Mouse (Mus musculus) liver, embryonic 14.5 days (tissue): Measurements from ENCODE around the gene Slc7a8. TPM values are rescaled to one million over a fixed set of nuclear protein-coding genes. Genes with fewer than 3 reads are reported as not detected.

Source experiments
- ATAC-seq: fragments of 200-750 bp; cut with Nextera tagmentation; 2 replicates; pipeline ENCODE4 v1.8.0; 2017; ENCODE audit warnings: moderate number of reproducible peaks, mild to moderate bottlenecking, moderate library complexity; ENCODE audit not compliant: insufficient read depth
- DNase-seq, 3 experiments: peaks; one replicate each; pipeline ENCODE4 v3.0.0-alpha.2; 2012 to 2013; ENCODE audit warnings: low read depth in 3 of 3, low spot score in 3 of 3
- H3K27ac ChIP-seq: fragments of 300-500 bp; sonication (generic); 2 replicates; pipeline ENCODE4 v1.5.1; 2014; ENCODE audit warnings: moderate library complexity, mild to moderate bottlenecking, control low read depth, inconsistent platforms
- H3K27me3 ChIP-seq: fragments of 300-500 bp; sonication (generic); 2 replicates; pipeline ENCODE4 v1.6.1; 2014; ENCODE audit warnings: mild to moderate bottlenecking, low read length, moderate library complexity; ENCODE audit not compliant: control insufficient read depth, insufficient read depth
- H3K36me3 ChIP-seq: fragments of 300-500 bp; sonication (generic); replicated peaks from 2 replicates; pipeline ENCODE4 v1.6.1; 2014; ENCODE audit warnings: low read depth; ENCODE audit not compliant: control insufficient read depth, insufficient read depth
- H3K4me1 ChIP-seq, 2 experiments: fragments of 200-500 bp in 1 of 2; fragments of 300-500 bp in 1 of 2; sonication (generic) in 1 of 2; replicated peaks; 2 replicates each; pipeline ENCODE4 v1.6.1; 2012 to 2014; ENCODE audit warnings: antibody characterized with exemption in 1 of 2, inconsistent platforms in 1 of 2, low read length in 1 of 2; ENCODE audit not compliant: control insufficient read depth in 2 of 2, insufficient read depth in 2 of 2
- H3K4me2 ChIP-seq: fragments of 300-500 bp; sonication (generic); 2 replicates; pipeline ENCODE4 v1.6.1; 2014; ENCODE audit warnings: low read depth, mild to moderate bottlenecking, control low read depth, moderate library complexity
- H3K4me3 ChIP-seq, 2 experiments: fragments of 200-500 bp in 1 of 2; fragments of 300-500 bp in 1 of 2; sonication (generic) in 1 of 2; 2 replicates each; pipeline ENCODE4 v1.5.1; 2012 to 2014; ENCODE audit warnings: low read depth in 2 of 2, low read length in 2 of 2, mild to moderate bottlenecking in 2 of 2, control low read depth in 1 of 2, inconsistent platforms in 1 of 2, moderate library complexity in 1 of 2; ENCODE audit not compliant: insufficient read depth in 1 of 2
- H3K9ac ChIP-seq: fragments of 300-500 bp; sonication (generic); replicated peaks from 2 replicates; pipeline ENCODE4 v1.6.1; 2014; ENCODE audit warnings: mild to moderate bottlenecking, control low read depth, moderate library complexity
- H3K9me3 ChIP-seq: fragments of 300-500 bp; sonication (generic); 2 replicates; pipeline ENCODE4 v1.6.1; 2016; ENCODE audit warnings: low read length, mixed read lengths; ENCODE audit not compliant: control insufficient read depth
- CTCF ChIP-seq: IDR thresholded peaks from 2 replicates; pipeline ENCODE4 v1.5.1; 2016; ENCODE audit warnings: antibody characterized with exemption, low read depth, control low read depth
- EP300 ChIP-seq: IDR thresholded peaks from 2 replicates; pipeline ENCODE4 v1.6.1; 2016; ENCODE audit warnings: antibody characterized with exemption, low read depth
- WGBS: fragments of 180-500 bp; shearing (Covaris S2); extraction: QIAGEN DNeasy Blood & Tissue Kit; methylation state at CpG from one replicate; pipeline ENCODE4 v1.1.7; 2014; ENCODE audit not compliant: insufficient replicate concordance; 5-methylcytosine and 5-hydroxymethylcytosine counted together
- polyA plus RNA-seq, 2 experiments: library from polyadenylated mRNA; depleted of rRNA in 1 of 2; stranded (reverse) in 1 of 2; unstranded in 1 of 2; fragments of >200 nt; fragmentation: Nextera tagmentation in 1 of 2; extraction: Ambion mirVana in 1 of 2; gene quantifications; 2 replicates each; pipeline versions ENCODE4 v1.2.1 to v1.2.3; 2012 to 2014

The Slc7a8 gene
- polyA plus RNA-seq, 2 experiments = 3.3 to 3.7 TPM

DNA sequence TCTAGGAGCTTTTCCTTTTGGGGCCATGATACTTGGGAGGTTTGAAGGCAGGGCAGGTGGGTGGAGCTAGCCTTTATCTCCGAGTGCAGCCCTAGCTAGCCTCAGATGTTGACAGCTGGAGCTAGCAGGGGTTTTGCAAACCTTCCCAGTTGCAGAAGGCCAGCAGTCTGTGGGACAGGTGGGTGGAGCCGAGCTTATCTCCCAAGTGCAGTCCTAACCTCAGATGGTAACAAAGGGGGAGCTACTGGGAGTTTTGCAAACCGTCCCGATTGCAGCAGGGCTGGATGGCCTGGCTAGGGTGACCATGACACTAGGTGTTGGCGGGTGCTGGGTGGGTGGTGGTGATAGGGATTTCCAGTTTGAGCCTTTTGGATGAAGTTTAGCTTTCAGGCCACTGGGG lies 75.9 kb downstream of the Slc7a8 start:
- Histone ChIP-seq H3K4me2 (peak overlapping the region; percentile 36), H3K27me3 (peaks cover 35% of the 10 kb centered on the region), H3K9ac (no peak overlapping the region), H3K4me1 (peaks cover 21 to 22% of the 10 kb centered on the region in 2 experiments), H3K36me3 (no peaks in the 10 kb centered on the region), H3K4me3 (no peak overlapping the region), H3K27ac (no peak overlapping the region), H3K9me3 (no peaks in the 10 kb centered on the region)
- WGBS = 0% methylated on average over 5 of the region's 5 CpGs
- peak; percentile 89 to 96 (median 94) for DNase-seq
- ATAC-seq = peak; percentile 95
- TF ChIP-seq EP300 (peak; percentile 89), CTCF (peak; percentile 31)

DNA sequence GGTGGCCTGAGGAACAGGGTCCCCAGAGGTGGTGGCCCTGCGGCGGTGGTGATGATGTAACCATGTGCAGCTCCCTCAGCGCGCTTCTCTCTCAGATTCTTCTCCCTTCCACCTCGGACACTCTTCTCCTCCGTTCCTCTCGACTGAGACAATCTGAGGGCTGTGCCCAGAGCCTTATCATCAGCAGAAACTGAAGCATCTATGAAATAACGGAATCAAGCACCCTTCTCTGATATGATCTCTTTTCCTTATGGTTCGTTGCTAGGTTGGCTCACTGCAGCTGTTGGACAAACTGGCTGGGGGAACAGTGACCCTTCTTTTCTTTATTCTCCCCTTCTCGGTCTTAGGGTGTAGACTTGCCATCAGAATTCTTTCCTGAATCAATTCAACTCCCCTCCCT lies 78.5 kb downstream of the Slc7a8 start:
- no peak overlapping the region for H3K9ac ChIP-seq
- H3K27me3 ChIP-seq = peaks cover 31% of the 10 kb centered on the region
- no peak for DNase-seq
- peaks cover 21 to 22% of the 10 kb centered on the region in 2 experiments for H3K4me1 ChIP-seq
- no peak overlapping the region for H3K4me2 ChIP-seq
- H3K36me3 ChIP-seq = no peaks in the 10 kb centered on the region
- no peak overlapping the region for H3K4me3 ChIP-seq
- 35% methylated on average over 10 of the region's 10 CpGs for WGBS
- no peaks in the 10 kb centered on the region for H3K9me3 ChIP-seq
- TF ChIP-seq EP300 = no peak
- no peak overlapping the region for H3K27ac ChIP-seq
- no peak for ATAC-seq

DNA sequence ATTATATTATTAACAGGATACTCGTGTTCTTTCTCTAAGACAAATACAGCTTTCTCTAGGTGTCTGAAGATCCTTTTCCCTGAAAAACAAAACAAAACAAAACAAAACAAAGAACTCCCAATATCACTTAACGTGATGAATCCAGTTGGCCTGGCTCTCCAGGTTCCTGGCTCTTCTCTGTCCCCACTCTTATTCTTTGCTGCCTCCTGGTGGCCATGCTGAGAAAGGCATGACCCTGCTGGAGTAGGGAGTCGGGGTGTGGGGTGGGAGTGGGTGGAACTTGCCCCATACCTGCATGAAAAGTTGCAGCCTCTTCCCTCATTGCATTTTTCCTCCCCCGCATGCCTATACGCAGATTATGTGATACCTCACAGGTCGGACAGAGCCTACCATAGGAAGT lies 80.4 kb downstream of the Slc7a8 start:
- H3K4me1 ChIP-seq = peaks cover 15 to 18% of the 10 kb centered on the region in 2 experiments
- H3K27me3 ChIP-seq = peaks cover 16% of the 10 kb centered on the region
- peak in 2 of 3 experiments; percentile 55 to 62 for DNase-seq
- H3K27ac ChIP-seq = no peak overlapping the region
- H3K9me3 ChIP-seq = no peaks in the 10 kb centered on the region
- ATAC-seq = no peak
- H3K36me3 ChIP-seq = no peaks in the 10 kb centered on the region
- no peak for TF ChIP-seq EP300
- TF ChIP-seq CTCF = peak; percentile 97
- no peak overlapping the region for H3K4me2 ChIP-seq
- 13% methylated on average over 6 of the region's 6 CpGs for WGBS
- no peak overlapping the region for H3K9ac ChIP-seq
- H3K4me3 ChIP-seq = no peak overlapping the region

GRCm38 (mm10) chr14:54699586-54699985 lies 82.2 kb downstream of the Slc7a8 start:
- WGBS = 51% methylated on average over 3 of the region's 3 CpGs
- Histone ChIP-seq H3K9me3 (no peaks in the 10 kb centered on the region), H3K27me3 (peaks cover 16% of the 10 kb centered on the region)

DNA sequence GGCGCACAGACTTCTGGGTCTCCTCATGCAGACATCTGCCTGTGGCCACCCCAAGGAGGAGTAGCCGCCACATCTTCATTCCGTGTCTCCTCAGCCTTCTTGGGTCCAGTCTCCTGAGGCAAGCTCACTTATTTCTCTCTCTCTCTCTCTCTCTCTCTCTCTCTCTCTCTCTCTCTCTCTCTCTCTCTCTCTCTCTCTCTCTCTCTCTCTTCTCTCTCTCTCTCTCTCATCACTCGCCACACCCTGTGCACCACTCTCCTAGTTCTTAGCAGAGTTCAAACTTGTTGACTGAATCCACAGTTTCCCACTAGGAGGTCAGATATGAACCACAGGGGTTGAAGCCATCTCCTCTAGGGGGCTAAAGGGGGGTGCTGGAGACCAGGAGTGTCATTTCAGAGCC lies 83.0 kb downstream of the Slc7a8 start, which contains the start of gene Gm29776:
TSS of gene Gm29776 (minus strand) at position 101 of the 400 bp plus-strand sequence.
- no peak within 1 kb of the TSS for H3K9ac ChIP-seq
- H3K27ac ChIP-seq = no peak within 1 kb of the TSS
- no peak for ATAC-seq
- H3K36me3 ChIP-seq = no peaks in the 10 kb centered on the region
- no peak within 1 kb of the TSS for H3K4me3 ChIP-seq
- no peaks in the 10 kb centered on the region for H3K9me3 ChIP-seq
- 69% methylated on average over 4 of the region's 4 CpGs for WGBS
- peaks cover 14% of the 10 kb centered on the region for H3K27me3 ChIP-seq
- H3K4me1 ChIP-seq = 0 out of 4 replicates have a peak, but pooled peaks cover 0 to 3% of the 10 kb centered on the region in 2 experiments
- no peak within 1 kb of the TSS for H3K4me2 ChIP-seq
- TF ChIP-seq CTCF = no peak
- TF ChIP-seq EP300 = no peak
- DNase-seq = no peak

More at GRCm38 (mm10) chr14:54699586-54699985, 82.2 kb downstream of the Slc7a8 start:
- no peaks in the 10 kb centered on the region for H3K36me3 ChIP-seq
- no peak for TF ChIP-seq CTCF
- H3K9ac ChIP-seq = no peak overlapping the region
- no peak overlapping the region for H3K27ac ChIP-seq
- ATAC-seq (no peak), DNase-seq (no peak)
- no peak overlapping the region for H3K4me2 ChIP-seq
- H3K4me3 ChIP-seq = no peak overlapping the region
- 0 out of 4 replicates have a peak, but pooled peaks cover 0 to 3% of the 10 kb centered on the region in 2 experiments for H3K4me1 ChIP-seq
